Mouse (Mus musculus) forebrain, postnatal 0 days (tissue): ENCODE data around the gene H2-M10.6. TPM values are rescaled to one million over a fixed set of nuclear protein-coding genes. Genes with fewer than 3 reads are reported as not detected.
"Not testable (repeated sequence)": the region's sequence is repeated elsewhere in the genome, so short reads cannot be mapped to it uniquely, and the experiment has no call there.

Source experiments
- ATAC-seq: fragments of 200-750 bp; cut with Nextera tagmentation; 2 replicates; pipeline ENCODE4 v1.8.0; 2017; ENCODE audit warnings: mild to moderate bottlenecking, moderate library complexity
- DNase-seq: peaks from one replicate; pipeline ENCODE4 v3.0.0-alpha.2; 2015
- H3K27ac ChIP-seq: fragments of 300-500 bp; sonication (generic); 2 replicates; pipeline ENCODE4 v1.5.1; 2014; ENCODE audit warnings: low read depth, mild to moderate bottlenecking, antibody characterized with exemption, low read length, moderate library complexity, mixed read lengths
- H3K27me3 ChIP-seq: fragments of 300-500 bp; sonication (generic); 2 replicates; pipeline ENCODE4 v1.6.1; 2014; ENCODE audit warnings: mild to moderate bottlenecking, low read length, mixed read lengths; ENCODE audit not compliant: insufficient read depth
- H3K36me3 ChIP-seq: fragments of 300-500 bp; sonication (generic); 2 replicates; pipeline ENCODE4 v1.6.1; 2014; ENCODE audit warnings: mild to moderate bottlenecking, moderate library complexity; ENCODE audit not compliant: insufficient read depth
- H3K4me1 ChIP-seq: fragments of 300-500 bp; sonication (generic); 2 replicates; pipeline ENCODE4 v1.6.1; 2014; ENCODE audit warnings: antibody characterized with exemption; ENCODE audit not compliant: insufficient read depth
- H3K4me2 ChIP-seq: fragments of 300-500 bp; sonication (generic); 2 replicates; pipeline ENCODE4 v1.6.1; 2014; ENCODE audit warnings: low read depth, mild to moderate bottlenecking, moderate library complexity
- H3K4me3 ChIP-seq: fragments of 300-500 bp; sonication (generic); 2 replicates; pipeline ENCODE4 v1.5.1; 2014; ENCODE audit warnings: low read depth, low read length, mixed read lengths
- H3K9ac ChIP-seq: fragments of 300-500 bp; sonication (generic); 2 replicates; pipeline ENCODE4 v1.6.1; 2014; ENCODE audit warnings: mild to moderate bottlenecking
- H3K9me3 ChIP-seq: fragments of 300-500 bp; sonication (generic); 2 replicates; pipeline ENCODE4 v1.6.1; 2016; ENCODE audit warnings: low read length
- CTCF ChIP-seq: sonication (generic); IDR thresholded peaks from 2 replicates; pipeline ENCODE4 v1.5.1; 2016; ENCODE audit warnings: antibody characterized with exemption, control low read depth, low read depth
- WGBS: fragments of 180-500 bp; shearing (Covaris S2); extraction: QIAGEN DNeasy Blood & Tissue Kit; methylation state at CpG from one replicate; pipeline ENCODE4 v1.1.7; 2014; 5-methylcytosine and 5-hydroxymethylcytosine counted together
- polyA plus RNA-seq: library from polyadenylated mRNA; unstranded; fragments of >200 nt; fragmentation: Nextera tagmentation; extraction: Ambion mirVana; gene quantifications from 2 replicates; pipeline ENCODE4 v1.2.1, GENCODE M21; 2015
- total RNA-seq: library from RNA; depleted of rRNA; stranded (reverse); fragments of >200 nt; gene quantifications from 2 replicates; pipeline ENCODE4 v1.2.3, GENCODE M21; 2014; rRNA removed

The H2-M10.6 gene
- total RNA-seq (not detected in 2 replicates), polyA plus RNA-seq (not detected in 2 replicates)

DNA sequence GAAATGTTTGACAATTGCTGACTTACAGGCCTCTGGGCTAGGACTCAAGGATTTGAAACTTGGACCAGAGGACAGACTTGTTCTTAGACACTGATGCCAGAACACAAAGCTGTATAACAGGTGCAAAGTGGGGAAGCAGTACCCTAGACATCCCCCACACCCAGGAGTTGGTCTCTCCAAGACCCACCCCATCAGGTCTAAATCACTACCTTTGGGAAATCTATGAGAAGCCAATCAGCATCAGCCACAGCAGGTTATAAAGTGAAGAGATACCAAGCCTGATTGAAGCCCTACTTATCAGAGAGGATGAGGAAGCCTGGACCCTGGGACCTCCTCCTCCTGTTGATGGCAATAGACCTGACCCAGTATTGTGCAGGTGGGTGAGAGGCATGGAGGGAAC is at the start of gene H2-M10.6:
H2-M10.6 (plus strand) TSS at position 301 of the 400 bp plus-strand sequence.
- no peak for ATAC-seq

DNA sequence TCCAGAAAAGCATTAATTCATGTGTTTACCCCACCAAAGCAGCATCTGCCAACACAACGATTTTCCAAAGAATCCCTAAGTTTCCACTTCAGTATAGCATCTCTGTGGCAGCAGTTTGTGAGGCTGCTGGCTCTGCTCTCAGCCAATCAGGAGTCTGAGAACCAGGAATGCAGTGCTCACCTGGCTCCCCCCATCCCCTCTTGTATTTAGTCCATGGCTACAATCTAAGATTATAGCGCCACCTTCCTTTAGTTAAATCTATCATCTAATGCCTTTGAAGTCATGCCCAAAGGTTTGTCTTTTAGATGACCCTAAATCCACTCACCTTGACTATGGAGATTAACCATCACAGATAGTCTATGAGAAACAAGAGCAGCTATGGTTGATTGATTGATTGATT is 48.2 kb upstream of the H2-M10.6 start:
- no peak overlapping the region for H3K27ac ChIP-seq
- H3K4me1 ChIP-seq, result no peaks in the 10 kb centered on the region
- no peak overlapping the region for H3K9ac ChIP-seq
- 45% methylated on average over 2 of the region's 2 CpGs for WGBS
- no peaks in the 10 kb centered on the region for H3K36me3 ChIP-seq
- H3K4me2 ChIP-seq, result no peak overlapping the region
- no peaks in the 10 kb centered on the region for H3K9me3 ChIP-seq
- no peaks in the 10 kb centered on the region for H3K27me3 ChIP-seq
- ATAC-seq (peak; percentile 20; the same call in 1 of the 2 replicates), DNase-seq (no peak)
- no peak overlapping the region for H3K4me3 ChIP-seq
- TF ChIP-seq CTCF, result no peak

More for the DNA sequence above, at the start of gene H2-M10.6:
- Histone ChIP-seq H3K27me3 (no peaks in the 10 kb centered on the region), H3K36me3 (no peaks in the 10 kb centered on the region), H3K4me1 (no peaks in the 10 kb centered on the region), H3K9me3 (no peaks in the 10 kb centered on the region), H3K4me2 (no peak within 1 kb of the TSS), H3K9ac (no peak within 1 kb of the TSS), H3K27ac (no peak within 1 kb of the TSS), H3K4me3 (no peak within 1 kb of the TSS)
- no peak for DNase-seq
- no peak for TF ChIP-seq CTCF

DNA sequence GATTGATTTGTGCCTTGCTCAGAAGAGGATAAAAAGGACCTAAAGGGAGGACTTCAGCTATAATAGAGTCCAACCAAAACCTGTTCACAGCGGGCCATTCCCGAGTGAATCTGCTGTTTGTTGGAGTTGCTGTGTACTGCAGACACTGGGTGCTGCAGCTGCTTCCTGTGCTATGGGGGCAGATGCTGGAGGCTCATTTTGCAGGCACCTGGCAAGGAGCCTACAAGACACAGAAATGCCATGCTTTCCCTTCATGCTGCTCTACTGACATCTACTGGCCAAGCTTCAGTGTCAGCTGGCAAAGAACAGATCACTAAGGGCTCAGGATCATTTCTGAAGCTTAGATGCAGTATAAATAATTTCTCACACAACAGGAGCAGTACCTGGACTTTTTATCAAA is 47.7 kb upstream of the H2-M10.6 start:
- H3K27me3 ChIP-seq, H3K27ac ChIP-seq, H3K4me2 ChIP-seq, H3K4me1 ChIP-seq, H3K9me3 ChIP-seq, H3K9ac ChIP-seq, H3K36me3 ChIP-seq, H3K4me3 ChIP-seq: not testable (repeated sequence)
- 23% methylated on average over 2 of the region's 2 CpGs for WGBS
- DNase-seq (peak; percentile 68), ATAC-seq (peak; percentile 68)
- peak; percentile 67 for TF ChIP-seq CTCF

DNA sequence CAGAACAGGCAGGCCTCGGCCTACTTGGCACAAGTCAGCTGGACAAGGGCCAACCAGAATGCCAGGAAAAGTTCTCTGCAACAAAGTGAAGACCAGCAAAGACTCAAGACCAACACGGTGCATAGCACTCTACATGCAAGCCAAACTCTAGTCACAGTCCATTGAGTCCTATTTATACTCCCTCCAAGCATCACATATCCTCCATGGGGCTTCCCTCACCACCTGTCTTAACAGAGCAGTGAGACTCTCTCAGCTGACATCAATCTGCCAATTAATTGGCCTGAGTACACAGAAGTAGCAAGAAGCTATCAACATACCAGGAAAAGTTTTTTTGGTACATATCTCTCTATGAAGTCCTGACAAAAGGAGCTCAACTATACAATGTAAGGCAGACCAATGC is 46.6 kb upstream of the H2-M10.6 start:
- DNase-seq, H3K4me1 ChIP-seq, H3K27me3 ChIP-seq, H3K9me3 ChIP-seq, H3K9ac ChIP-seq, H3K27ac ChIP-seq, H3K36me3 ChIP-seq, H3K4me2 ChIP-seq, ATAC-seq, H3K4me3 ChIP-seq: not testable (repeated sequence)
- 58% methylated on average over 2 of the region's 2 CpGs for WGBS

DNA sequence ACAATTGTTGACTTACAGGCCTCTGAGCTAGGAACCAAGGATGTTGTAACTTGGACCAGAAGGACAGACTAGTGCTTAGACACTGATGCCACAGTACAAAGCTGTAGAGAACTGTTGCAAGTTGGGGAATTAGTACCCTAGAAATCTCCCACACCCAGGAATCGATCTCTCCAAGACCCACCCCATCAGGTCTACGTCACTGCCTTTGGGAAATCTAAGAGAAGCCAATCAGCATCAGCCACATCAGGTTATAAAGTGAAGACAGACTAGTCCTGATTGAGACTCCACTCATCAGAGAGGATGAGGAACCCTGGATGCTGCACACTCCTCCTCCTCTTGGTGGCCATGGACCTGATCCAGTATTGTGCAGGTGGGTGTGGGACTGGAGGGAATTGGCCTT is 39.4 kb upstream of the H2-M10.6 start, which contains the start of gene H2-M10.5:
H2-M10.5 (plus strand) TSS at position 301 of the 400 bp plus-strand sequence.
- not testable (repeated sequence) for H3K4me3 ChIP-seq, H3K4me1 ChIP-seq, H3K36me3 ChIP-seq, H3K27me3 ChIP-seq, H3K27ac ChIP-seq, H3K9me3 ChIP-seq, H3K4me2 ChIP-seq, ATAC-seq, DNase-seq, H3K9ac ChIP-seq
- WGBS, result 93% methylated on average over 2 of the region's 2 CpGs

DNA sequence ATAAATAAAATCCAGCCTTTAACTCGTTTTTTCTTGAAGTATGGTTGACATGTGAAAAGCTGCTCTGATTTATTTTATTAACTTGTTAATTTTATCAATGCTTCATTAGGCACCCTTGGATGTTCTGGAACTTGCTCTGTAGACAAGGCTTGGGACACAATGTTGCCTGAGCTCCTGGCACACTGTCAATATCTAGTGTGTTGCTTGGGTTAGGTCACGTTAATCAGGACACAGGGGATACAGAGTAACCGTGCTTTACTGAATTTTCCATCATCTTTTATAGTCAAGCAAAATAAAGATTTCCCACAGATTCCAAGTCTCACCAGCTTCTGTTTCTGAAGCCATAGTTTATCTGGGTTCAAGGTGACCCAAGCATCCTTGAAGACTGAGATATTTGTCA is 30.4 kb upstream of the H2-M10.6 start:
- Histone ChIP-seq H3K9me3 (no peaks in the 10 kb centered on the region), H3K9ac (no peak overlapping the region), H3K27me3 (no peaks in the 10 kb centered on the region), H3K4me3 (no peak overlapping the region), H3K36me3 (no peaks in the 10 kb centered on the region), H3K4me1 (no peaks in the 10 kb centered on the region), H3K27ac (no peak overlapping the region), H3K4me2 (no peak overlapping the region)
- WGBS, result 60% methylated on average over 3 of the region's 3 CpGs
- DNase-seq, result no peak
- no peak for TF ChIP-seq CTCF
- ATAC-seq, result no peak

DNA sequence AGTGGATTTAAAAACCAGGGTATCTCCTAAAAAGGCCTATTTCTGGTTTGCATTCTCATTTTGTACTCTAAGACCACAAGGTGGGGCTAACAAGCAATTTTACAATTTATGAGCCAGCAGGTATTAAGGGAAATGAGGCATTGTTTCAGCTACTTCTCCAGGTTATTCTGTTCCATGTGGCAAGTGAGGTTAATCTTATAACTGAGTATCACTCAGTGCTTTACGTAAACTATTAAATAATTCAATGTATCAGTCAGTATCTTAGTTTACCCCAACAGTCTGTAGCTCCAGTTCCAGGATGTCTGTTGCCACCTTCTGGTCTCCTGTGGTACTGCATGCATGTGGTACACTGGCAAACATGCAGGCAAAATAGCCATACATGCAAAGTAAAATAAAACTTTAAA is 25.5 kb upstream of the H2-M10.6 start:
- H3K9ac ChIP-seq, H3K4me1 ChIP-seq, H3K27ac ChIP-seq, H3K4me3 ChIP-seq, H3K27me3 ChIP-seq, H3K9me3 ChIP-seq, H3K36me3 ChIP-seq, H3K4me2 ChIP-seq: not testable (repeated sequence)
- WGBS, result 31% methylated on average over 1 of the region's 1 CpGs
- ATAC-seq (peak; percentile 32; the same call in 1 of the 2 replicates), DNase-seq (peak; percentile 59)
- peak; percentile 76 for TF ChIP-seq CTCF

DNA sequence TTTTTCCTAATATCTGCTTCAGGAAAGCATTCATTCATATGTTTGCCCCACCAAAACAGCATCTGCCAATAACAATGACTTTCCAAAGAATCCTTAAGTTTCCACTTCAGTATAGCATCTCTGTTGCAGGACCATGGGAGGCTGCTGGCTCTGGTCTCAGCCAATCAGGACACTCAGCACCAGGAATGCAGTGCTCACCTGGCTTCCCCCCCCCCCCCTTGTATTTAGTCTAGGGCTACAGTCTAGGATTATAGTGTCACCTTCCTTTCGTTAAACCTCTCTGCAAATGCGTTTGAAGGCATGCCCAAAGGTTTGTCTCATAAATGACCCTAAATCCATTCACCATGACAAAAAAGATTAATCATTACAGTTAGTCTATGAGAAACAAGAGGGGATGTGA is 23.6 kb upstream of the H2-M10.6 start:
- ATAC-seq (no peak; the same call in 1 of the 2 replicates), DNase-seq (no peak)
- no peaks in the 10 kb centered on the region for H3K4me1 ChIP-seq
- H3K36me3 ChIP-seq, result no peaks in the 10 kb centered on the region
- H3K27me3 ChIP-seq, result no peaks in the 10 kb centered on the region
- no peak overlapping the region for H3K4me3 ChIP-seq
- H3K9me3 ChIP-seq, result no peaks in the 10 kb centered on the region
- no peak for TF ChIP-seq CTCF
- no peak overlapping the region for H3K9ac ChIP-seq
- H3K27ac ChIP-seq, result no peak overlapping the region
- H3K4me2 ChIP-seq, result no peak overlapping the region
- 77% methylated on average over 2 of the region's 2 CpGs for WGBS
